Mouse (Mus musculus): Measurements from ENCODE around the gene Pih1d1.

- TF ChIP-seq CTCF (IDR thresholded peaks at IDR 0.05; ENCODE audit: low read depth) (no peak), EP300 (IDR thresholded peaks at IDR 0.05; ENCODE audit: low read depth) (no peak)
Observed at GRCm38 (mm10) chr7:45134544-45135026, 19.5 kb upstream of the Pih1d1 start.
